Mouse (Mus musculus) embryo, embryonic 10 days (tissue): ENCODE data around the gene Pbld1.
"Not testable (repeated sequence)": the region's sequence is repeated elsewhere in the genome, so short reads cannot be mapped to it uniquely, and the experiment has no call there.

ENCODE experiments used
- DNase-seq: peaks from one replicate; pipeline ENCODE4 v3.0.0-alpha.2; 2015; ENCODE audit warnings: low spot score

The Pbld1 gene

GRCm38 (mm10) chr10:63039867-63040628, 19.9 kb upstream of the Pbld1 start:
- DNase-seq, result no peak

- DNase-seq, result no peak
These were observed 16.8 kb upstream of the Pbld1 start for GRCm38 (mm10) chr10:63043154-63043553.

GRCm38 (mm10) chr10:63047751-63048150, 12.2 kb upstream of the Pbld1 start:
- DNase-seq, result no peak

- DNase-seq, result no peak
These were observed 10.9 kb upstream of the Pbld1 start for GRCm38 (mm10) chr10:63049106-63049505.

GRCm38 (mm10) chr10:63051267-63051666, 8.7 kb upstream of the Pbld1 start:
- no peak for DNase-seq

- no peak for DNase-seq
These were observed 8.0 kb upstream of the Pbld1 start for GRCm38 (mm10) chr10:63052011-63052410.

- DNase-seq, result no peak
These were observed 7.0 kb upstream of the Pbld1 start for GRCm38 (mm10) chr10:63053007-63053406.

- not testable (repeated sequence) for DNase-seq
These were observed 5.9 kb upstream of the Pbld1 start for GRCm38 (mm10) chr10:63054071-63054470.

GRCm38 (mm10) chr10:63054586-63054985, 5.4 kb upstream of the Pbld1 start:
- no peak for DNase-seq

GRCm38 (mm10) chr10:63056966-63057750, 2.8 kb upstream of the Pbld1 start:
- no peak for DNase-seq

GRCm38 (mm10) chr10:63060406-63060805, 444 bp downstream of the Pbld1 start:
- DNase-seq, result no peak

GRCm38 (mm10) chr10:63061266-63061665, 1.3 kb downstream of the Pbld1 start:
- no peak for DNase-seq

- DNase-seq, result no peak
These were observed 2.7 kb downstream of the Pbld1 start for GRCm38 (mm10) chr10:63062696-63063095.

GRCm38 (mm10) chr10:63063365-63063764, 3.4 kb downstream of the Pbld1 start:
- no peak for DNase-seq

GRCm38 (mm10) chr10:63064516-63064915, 4.6 kb downstream of the Pbld1 start:
- no peak for DNase-seq

GRCm38 (mm10) chr10:63065561-63065960, 5.6 kb downstream of the Pbld1 start:
- DNase-seq, result no peak

GRCm38 (mm10) chr10:63065988-63066387, 6.0 kb downstream of the Pbld1 start:
- DNase-seq, result peak; percentile 89

GRCm38 (mm10) chr10:63086304-63086703, 26.3 kb downstream of the Pbld1 start:
- no peak for DNase-seq

GRCm38 (mm10) chr10:63089103-63089757, 29.3 kb downstream of the Pbld1 start:
- DNase-seq, result peak; percentile 11

GRCm38 (mm10) chr10:63089758-63090571, 30.0 kb downstream of the Pbld1 start:
- DNase-seq, result peak; percentile 24

- DNase-seq, result no peak
These were observed 32.0 kb downstream of the Pbld1 start for GRCm38 (mm10) chr10:63091915-63092314.
